Mouse (Mus musculus) MEL (cell line): ENCODE measurements at regions not wholly inside any gene's neighbourhood (a gene's known extent, or its start where the extent isn't known, plus 50 kb on each side); places are given as distances from the start of the nearest gene placed in this dataset.
A peak's percentile ranks its signal among the peaks of the same experiment; 100 is the strongest.

Experiments used
- DNase-seq: peaks from one replicate; pipeline ENCODE4 v3.0.0; 2011; ENCODE audit warnings: low read depth, low spot score
- H3K27ac ChIP-seq: 2 replicates; pipeline ENCODE4 v1.5.1; 2012; ENCODE audit warnings: low read depth, mild to moderate bottlenecking, control low read depth, low read length, moderate library complexity; ENCODE audit not compliant: control insufficient read depth
- H3K27me3 ChIP-seq, 2 experiments: fragments of 150-350 bp in 1 of 2; sonication (generic) in 1 of 2; 2 replicates each; pipeline ENCODE4 v1.6.1; 2012; ENCODE audit warnings: low read length in 2 of 2, mild to moderate bottlenecking in 2 of 2, improper control_type of control experiment in 1 of 2, moderate library complexity in 1 of 2; ENCODE audit not compliant: insufficient read depth in 2 of 2, control insufficient read depth in 1 of 2
- H3K36me3 ChIP-seq, 2 experiments: 2 replicates each; pipeline ENCODE4 v1.6.1; 2012 to 2014; ENCODE audit warnings: low read length in 2 of 2, improper control_type of control experiment in 1 of 2, inconsistent platforms in 1 of 2, mild to moderate bottlenecking in 1 of 2; ENCODE audit not compliant: insufficient read depth in 2 of 2, control insufficient read depth in 1 of 2
- H3K4me1 ChIP-seq, 2 experiments: fragments of 150-350 bp in 1 of 2; sonication (generic) in 1 of 2; 2 replicates each; pipeline ENCODE4 v1.6.1; 2012; ENCODE audit warnings: low read length in 2 of 2, improper control_type of control experiment in 1 of 2, mild to moderate bottlenecking in 1 of 2; ENCODE audit not compliant: insufficient read depth in 2 of 2, control insufficient read depth in 1 of 2
- H3K4me3 ChIP-seq, 2 experiments: fragments of 150-350 bp in 1 of 2; sonication (generic) in 1 of 2; 2 replicates each; pipeline ENCODE4 v1.5.1; 2012; ENCODE audit warnings: low read depth in 2 of 2, low read length in 2 of 2, mild to moderate bottlenecking in 2 of 2, moderate library complexity in 2 of 2, control low read depth in 1 of 2, improper control_type of control experiment in 1 of 2; ENCODE audit not compliant: control insufficient read depth in 1 of 2, insufficient read depth in 1 of 2
- H3K79me2 ChIP-seq: 2 replicates; pipeline ENCODE4 v1.6.1; 2012; ENCODE audit warnings: mild to moderate bottlenecking, low read length, moderate library complexity; ENCODE audit not compliant: control insufficient read depth, poor library complexity, insufficient read depth
- H3K9ac ChIP-seq: 2 replicates; pipeline ENCODE4 v1.6.1; 2012; ENCODE audit warnings: low read depth, mild to moderate bottlenecking, control low read depth, low read length, moderate library complexity; ENCODE audit not compliant: control insufficient read depth, poor library complexity, severe bottlenecking
- H3K9me3 ChIP-seq: fragments of 150-350 bp; sonication (generic); replicated peaks from 2 replicates; pipeline ENCODE4 v1.6.1; 2012; ENCODE audit warnings: mild to moderate bottlenecking, low read length, improper control_type of control experiment, moderate library complexity; ENCODE audit not compliant: insufficient read depth
- CHD1 ChIP-seq: IDR thresholded peaks from 2 replicates; pipeline ENCODE4 v1.6.1; 2012; ENCODE audit warnings: low read depth, mild to moderate bottlenecking, inconsistent platforms, low read length, improper control_type of control experiment
- CHD2 ChIP-seq: IDR thresholded peaks from 2 replicates; pipeline ENCODE4 v1.6.1; 2011; ENCODE audit warnings: low read length, improper control_type of control experiment
- CTCF ChIP-seq, 3 experiments: IDR thresholded peaks in 2 of 3; conservative IDR thresholded peaks in 1 of 3; 2 replicates each; pipeline ENCODE4 v1.5.1; 2011 to 2012; ENCODE audit warnings: low read length in 3 of 3, low read depth in 2 of 3, mild to moderate bottlenecking in 2 of 3, improper control_type of control experiment in 1 of 3, inconsistent platforms in 1 of 3, mixed read lengths in 1 of 3, moderate library complexity in 1 of 3; ENCODE audit not compliant: control insufficient read depth in 1 of 3, insufficient read depth in 1 of 3, poor library complexity in 1 of 3, severe bottlenecking in 1 of 3
- ETS1 ChIP-seq: IDR thresholded peaks from 2 replicates; pipeline ENCODE4 v1.6.1; 2012; ENCODE audit warnings: low read depth, mild to moderate bottlenecking, inconsistent platforms, low read length, improper control_type of control experiment, moderate library complexity
- GABPA ChIP-seq: IDR thresholded peaks from 2 replicates; pipeline ENCODE4 v1.6.1; 2012; ENCODE audit warnings: low read depth, mild to moderate bottlenecking, inconsistent platforms, low read length, improper control_type of control experiment, moderate library complexity
- GATA1 ChIP-seq: IDR thresholded peaks from 2 replicates; pipeline ENCODE4 v1.6.1; 2011; ENCODE audit warnings: low read depth, low read length, improper control_type of control experiment
- HCFC1 ChIP-seq: IDR thresholded peaks from 2 replicates; pipeline ENCODE4 v1.6.1; 2012; ENCODE audit warnings: low read depth, mild to moderate bottlenecking, inconsistent platforms, low read length, improper control_type of control experiment, moderate library complexity
- JUND ChIP-seq: IDR thresholded peaks from 2 replicates; pipeline ENCODE4 v1.6.1; 2011; ENCODE audit warnings: low read depth, mild to moderate bottlenecking, improper control_type of control experiment, low read length
- MEF2A ChIP-seq: IDR thresholded peaks from 2 replicates; pipeline ENCODE4 v1.6.1; 2014; ENCODE audit warnings: low read depth, mild to moderate bottlenecking, inconsistent platforms, low read length, improper control_type of control experiment; ENCODE audit not compliant: poor library complexity, insufficient replicate concordance, severe bottlenecking; ENCODE audit errors: extremely low read depth
- MXI1 ChIP-seq: IDR thresholded peaks from 2 replicates; pipeline ENCODE4 v1.6.1; 2011; ENCODE audit warnings: mild to moderate bottlenecking, low read depth, low read length, improper control_type of control experiment
- NELFE ChIP-seq: IDR thresholded peaks from 2 replicates; pipeline ENCODE4 v1.6.1; 2011; ENCODE audit warnings: low read depth, low read length, improper control_type of control experiment
- NRF1 ChIP-seq: IDR thresholded peaks from 2 replicates; pipeline ENCODE4 v1.6.1; 2014; ENCODE audit warnings: low read depth, mild to moderate bottlenecking, inconsistent platforms, low read length, improper control_type of control experiment, moderate library complexity; ENCODE audit not compliant: poor library complexity, insufficient read depth, severe bottlenecking
- RAD21 ChIP-seq: IDR thresholded peaks from 2 replicates; pipeline ENCODE4 v1.6.1; 2011; ENCODE audit warnings: mild to moderate bottlenecking, low read depth, low read length, improper control_type of control experiment
- SIN3A ChIP-seq: IDR thresholded peaks from 2 replicates; pipeline ENCODE4 v1.6.1; 2012; ENCODE audit warnings: low read length, improper control_type of control experiment, inconsistent platforms
- SMC3 ChIP-seq: IDR thresholded peaks from 2 replicates; pipeline ENCODE4 v1.6.1; 2011; ENCODE audit warnings: low read depth, low read length, improper control_type of control experiment
- TBP ChIP-seq: IDR thresholded peaks from 2 replicates; pipeline ENCODE4 v1.8.0; 2011; ENCODE audit warnings: low read depth, low read length, improper control_type of control experiment
- UBTF ChIP-seq: IDR thresholded peaks from 2 replicates; pipeline ENCODE4 v1.6.1; 2012; ENCODE audit warnings: low read depth, mild to moderate bottlenecking, inconsistent platforms, low read length, improper control_type of control experiment, moderate library complexity, borderline replicate concordance; ENCODE audit not compliant: insufficient read depth
- USF1 ChIP-seq: IDR thresholded peaks from 2 replicates; pipeline ENCODE4 v1.6.1; 2014; ENCODE audit warnings: low read depth, mild to moderate bottlenecking, inconsistent platforms, low read length, improper control_type of control experiment, moderate library complexity
- ZKSCAN1 ChIP-seq: IDR thresholded peaks from 2 replicates; pipeline ENCODE4 v1.6.1; 2012; ENCODE audit warnings: low read depth, mild to moderate bottlenecking, inconsistent platforms, low read length, improper control_type of control experiment, moderate library complexity
- ZNF384 ChIP-seq: IDR thresholded peaks from 2 replicates; pipeline ENCODE4 v1.6.1; 2012; ENCODE audit warnings: low read depth, mild to moderate bottlenecking, inconsistent platforms, low read length, improper control_type of control experiment

GRCm38 (mm10) chr1:18975500-18975899 lies 127.3 kb upstream of the Tfap2d start:
- no peak overlapping the region for H3K27ac ChIP-seq
- no peak for DNase-seq
- H3K4me3 ChIP-seq: no peak overlapping the region
- no peaks in the 10 kb centered on the region for H3K79me2 ChIP-seq
- H3K36me3 ChIP-seq: no peaks in the 10 kb centered on the region
- H3K4me1 ChIP-seq: no peaks in the 10 kb centered on the region
- TF ChIP-seq TBP (no peak), HCFC1 (no peak), GATA1 (no peak), JUND (no peak), ZNF384 (no peak), NRF1 (no peak)
- no peak overlapping the region for H3K9ac ChIP-seq
- H3K9me3 ChIP-seq: no peaks in the 10 kb centered on the region
- no peaks in the 10 kb centered on the region for H3K27me3 ChIP-seq

GRCm38 (mm10) chr1:18976705-18977309 lies 126.0 kb upstream of the Tfap2d start:
- H3K79me2 ChIP-seq: no peaks in the 10 kb centered on the region
- H3K4me1 ChIP-seq: no peaks in the 10 kb centered on the region
- H3K36me3 ChIP-seq: no peaks in the 10 kb centered on the region
- no peak for TF ChIP-seq JUND
- no peak for TF ChIP-seq ZKSCAN1
- peak; percentile 16 to 46 (median 26); a peak in 3 of 6 replicates for TF ChIP-seq CTCF (IDR thresholded peaks at IDR 0.05 in 2 of 3, conservative IDR thresholded peaks at IDR 0.05 in 1 of 3; ENCODE audit: control insufficient read depth in 1 of 3, insufficient read depth in 1 of 3, low read depth in 2 of 3, low read length in 3 of 3, poor library complexity in 1 of 3, severe bottlenecking in 1 of 3)
- TF ChIP-seq RAD21: peak; percentile 49
- TF ChIP-seq CHD1: no peak
- no peak for TF ChIP-seq UBTF
- peak; percentile 41 for TF ChIP-seq SMC3
- no peak for TF ChIP-seq GABPA
- TF ChIP-seq NELFE: no peak
- no peaks in the 10 kb centered on the region for H3K27me3 ChIP-seq
- H3K27ac ChIP-seq: no peak overlapping the region
- H3K9me3 ChIP-seq: no peaks in the 10 kb centered on the region
- peak; percentile 10 for DNase-seq
- no peak overlapping the region for H3K4me3 ChIP-seq
- H3K9ac ChIP-seq: no peak overlapping the region

DNA sequence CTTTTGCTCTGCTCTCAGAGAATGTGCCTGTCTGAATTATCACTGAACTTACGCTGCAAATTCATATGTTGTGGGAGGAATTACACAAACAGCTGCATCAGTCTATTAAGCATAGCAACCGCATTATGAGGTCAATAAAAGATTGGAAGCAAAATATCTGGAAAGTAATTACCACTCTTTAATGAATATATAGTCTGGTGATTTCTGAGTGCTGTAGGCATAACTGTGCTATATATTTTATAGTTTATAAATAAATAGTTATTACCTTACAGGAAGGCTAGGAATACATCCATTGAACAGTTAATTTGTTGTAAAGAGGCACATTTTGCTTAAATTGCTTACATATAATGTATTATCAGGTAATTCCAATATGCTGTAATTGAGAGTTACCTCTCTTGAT lies 123.7 kb upstream of the Tfap2d start:
- no peak for DNase-seq
- no peak overlapping the region for H3K9ac ChIP-seq
- no peak overlapping the region for H3K27ac ChIP-seq
- no peaks in the 10 kb centered on the region for H3K4me1 ChIP-seq
- no peaks in the 10 kb centered on the region for H3K79me2 ChIP-seq
- no peak for TF ChIP-seq MEF2A
- TF ChIP-seq GATA1: no peak
- no peak for TF ChIP-seq MXI1
- no peak for TF ChIP-seq CHD2
- no peak for TF ChIP-seq USF1
- no peak for TF ChIP-seq SIN3A
- no peak for TF ChIP-seq ETS1
- TF ChIP-seq UBTF: no peak
- no peaks in the 10 kb centered on the region for H3K9me3 ChIP-seq
- H3K27me3 ChIP-seq: no peaks in the 10 kb centered on the region
- H3K36me3 ChIP-seq: no peaks in the 10 kb centered on the region
- no peak overlapping the region for H3K4me3 ChIP-seq
